Mouse (Mus musculus): ENCODE measurements around the gene Adra2a.

Gene Adra2a

GRCm38 (mm10) chr19:54043851-54044250 lies at the start of gene Adra2a:
Gene Adra2a (plus strand): TSS chr19:54044151.
- no peak for DNase-seq (ENCODE audit: low spot score in 2 of 2)

- no peak for DNase-seq (ENCODE audit: low spot score in 2 of 2)
These were observed 49.7 kb upstream of the Adra2a start for GRCm38 (mm10) chr19:53994276-53994675.

DNA sequence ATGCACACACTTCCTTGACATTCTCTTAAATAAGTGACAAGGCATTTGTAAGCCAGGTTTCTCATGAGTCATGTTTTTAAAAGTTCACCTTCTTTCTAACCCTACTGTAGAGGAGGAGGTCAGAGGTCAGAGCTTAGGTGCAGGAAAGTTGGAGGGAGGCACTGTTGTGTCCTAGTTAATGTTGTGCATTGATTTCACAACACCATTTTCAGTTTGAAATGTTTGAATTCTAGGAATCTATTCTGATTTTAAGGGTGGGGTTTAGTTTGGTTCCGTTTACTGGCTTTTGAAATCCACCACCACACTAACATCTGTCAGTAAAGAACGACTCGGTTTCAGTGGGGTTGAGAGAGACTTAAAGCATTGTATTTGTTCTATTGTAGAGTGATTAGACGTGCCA lies 33.0 kb upstream of the Adra2a start:
- DNase-seq (ENCODE audit: low spot score in 2 of 2) = no peak

- no peak for DNase-seq (ENCODE audit: low spot score in 2 of 2)
These were observed 29.0 kb upstream of the Adra2a start for GRCm38 (mm10) chr19:54014999-54015398.

- DNase-seq (ENCODE audit: low spot score in 2 of 2) = no peak
These were observed 28.4 kb upstream of the Adra2a start for GRCm38 (mm10) chr19:54015503-54015902.

DNA sequence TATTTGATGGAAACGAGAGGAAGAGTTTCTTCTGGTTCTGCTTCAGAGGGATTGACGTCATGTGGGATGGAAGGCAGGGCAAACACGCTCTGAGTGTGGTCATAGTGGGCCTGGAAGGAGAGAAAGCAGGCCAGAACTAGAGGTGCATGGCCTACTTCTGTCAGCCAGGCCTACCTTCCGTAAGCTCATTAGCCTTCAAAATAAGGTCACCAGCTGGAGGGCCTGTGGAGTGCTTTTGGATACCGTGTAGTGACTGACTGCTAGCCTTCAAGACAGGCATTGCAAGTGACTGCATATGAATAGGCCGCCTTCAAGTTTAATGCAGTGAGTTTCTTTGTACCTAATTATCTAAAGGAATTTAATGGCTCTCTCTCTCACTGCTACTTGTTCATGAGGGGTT lies 8.9 kb upstream of the Adra2a start:
- no peak for DNase-seq (ENCODE audit: low spot score in 2 of 2)

DNA sequence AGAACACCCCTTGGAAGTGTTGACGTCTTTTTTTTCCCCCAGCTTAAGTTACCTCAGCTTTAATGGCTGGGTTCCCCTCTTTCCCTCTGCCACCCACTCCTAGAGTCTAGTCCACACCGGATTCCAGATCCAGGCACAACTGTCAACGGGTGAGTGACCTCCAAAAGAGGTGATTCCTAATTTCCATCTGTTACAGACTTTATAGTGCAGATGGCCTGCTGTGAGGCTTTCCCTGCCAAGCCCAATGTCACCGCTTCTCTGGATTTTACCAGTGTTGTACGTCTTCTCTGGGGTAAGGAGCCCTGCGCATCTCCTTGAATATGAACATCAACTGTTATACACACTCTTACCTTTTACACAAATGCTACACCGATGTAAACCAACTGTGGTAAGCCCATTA lies 4.5 kb upstream of the Adra2a start:
- no peak for DNase-seq (ENCODE audit: low spot score in 2 of 2)

- DNase-seq (ENCODE audit: low spot score in 2 of 2) = no peak
These were observed 3.5 kb upstream of the Adra2a start for GRCm38 (mm10) chr19:54040356-54041028.

DNA sequence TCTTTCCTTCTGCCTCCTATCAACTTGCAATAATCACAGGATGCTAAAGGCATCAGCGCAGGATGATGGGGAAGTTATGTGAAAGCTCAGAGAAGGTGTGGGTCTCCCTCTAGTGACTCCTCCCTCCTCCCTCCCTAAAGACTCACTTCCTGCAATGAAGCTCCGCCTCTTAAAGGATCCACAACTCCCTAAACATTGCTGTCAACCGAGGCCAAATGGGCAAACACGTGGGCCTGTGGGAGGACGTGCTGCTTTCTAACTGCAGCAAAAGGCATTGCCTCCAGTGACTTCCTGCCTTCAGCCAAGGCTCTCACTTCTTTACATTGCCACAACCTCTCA lies 3.0 kb upstream of the Adra2a start:
- no peak for DNase-seq (ENCODE audit: low spot score in 2 of 2)

DNA sequence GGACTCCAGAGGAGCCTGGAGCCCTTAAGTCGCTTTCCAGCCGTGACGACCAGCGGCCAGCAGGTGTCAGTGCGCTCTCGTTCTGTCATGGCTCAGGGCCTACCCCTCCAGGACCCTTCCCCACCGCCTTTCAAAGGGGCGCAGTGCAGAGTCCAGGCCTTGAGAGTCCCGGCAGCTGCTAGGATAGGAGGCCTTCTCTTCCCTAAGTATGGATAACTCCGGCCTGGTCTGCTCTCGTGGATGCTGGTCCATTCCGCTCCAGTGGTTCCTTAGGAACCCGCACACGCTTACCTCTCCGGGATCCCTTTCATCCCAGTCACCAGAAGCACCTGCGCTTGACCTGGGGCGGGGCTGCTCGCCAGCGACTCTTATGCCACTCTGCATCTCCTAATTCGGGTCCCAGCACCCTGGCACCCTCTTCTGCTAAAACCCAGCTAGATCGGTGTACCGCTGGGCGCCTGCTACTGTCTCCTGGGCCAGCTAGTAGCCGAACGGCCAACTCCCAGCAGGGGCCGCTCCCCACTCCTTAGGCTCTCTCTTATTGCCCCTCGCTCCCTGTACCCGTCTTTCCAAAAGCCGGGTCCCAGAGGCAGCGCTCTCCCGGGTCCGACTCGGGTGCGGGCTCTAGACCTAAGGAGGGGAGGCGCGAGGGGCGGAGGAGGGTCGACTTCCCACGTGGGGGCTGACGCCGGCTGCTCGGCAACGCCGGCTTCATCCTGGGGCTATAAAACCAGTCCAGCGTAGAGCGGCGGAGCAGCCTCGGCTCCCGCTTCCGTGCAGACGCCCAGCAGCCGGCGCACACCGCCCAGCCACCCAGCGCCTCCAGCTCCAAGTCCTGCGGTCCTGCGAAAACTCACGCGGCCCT lies 788 bp downstream of the Adra2a start:
- DNase-seq (ENCODE audit: low spot score in 2 of 2) = peak in 1 of 2 experiments; percentile 77

- DNase-seq (ENCODE audit: low spot score in 2 of 2) = no peak
These were observed 1.5 kb downstream of the Adra2a start for GRCm38 (mm10) chr19:54045412-54045811.

DNA sequence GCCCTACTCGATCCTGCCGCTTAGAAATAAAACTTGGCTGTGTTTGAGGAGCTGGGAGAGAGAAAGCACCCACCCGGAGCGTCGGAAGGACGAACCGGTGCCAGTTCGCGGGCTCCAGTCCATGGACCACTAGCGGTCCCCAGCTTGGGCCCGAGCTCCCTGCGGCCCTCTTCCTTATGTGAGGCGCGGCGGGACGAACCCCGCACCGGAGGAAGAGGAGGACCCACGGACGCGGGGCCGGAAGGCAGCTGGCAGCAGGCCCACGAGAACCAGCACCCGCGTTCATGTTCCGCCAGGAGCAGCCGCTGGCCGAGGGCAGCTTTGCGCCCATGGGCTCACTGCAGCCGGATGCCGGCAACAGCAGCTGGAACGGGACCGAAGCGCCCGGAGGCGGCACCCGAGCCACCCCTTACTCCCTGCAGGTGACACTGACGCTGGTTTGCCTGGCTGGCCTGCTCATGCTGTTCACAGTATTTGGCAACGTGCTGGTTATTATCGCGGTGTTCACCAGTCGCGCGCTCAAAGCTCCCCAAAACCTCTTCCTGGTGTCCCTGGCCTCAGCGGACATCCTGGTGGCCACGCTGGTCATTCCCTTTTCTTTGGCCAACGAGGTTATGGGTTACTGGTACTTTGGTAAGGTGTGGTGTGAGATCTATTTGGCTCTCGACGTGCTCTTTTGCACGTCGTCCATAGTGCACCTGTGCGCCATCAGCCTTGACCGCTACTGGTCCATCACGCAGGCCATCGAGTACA lies 2.2 kb downstream of the Adra2a start:
- peak in 1 of 2 experiments; percentile 10 for DNase-seq (ENCODE audit: low spot score in 2 of 2)

GRCm38 (mm10) chr19:54046684-54047070 lies 2.7 kb downstream of the Adra2a start:
- DNase-seq (ENCODE audit: low spot score in 2 of 2) = no peak

DNA sequence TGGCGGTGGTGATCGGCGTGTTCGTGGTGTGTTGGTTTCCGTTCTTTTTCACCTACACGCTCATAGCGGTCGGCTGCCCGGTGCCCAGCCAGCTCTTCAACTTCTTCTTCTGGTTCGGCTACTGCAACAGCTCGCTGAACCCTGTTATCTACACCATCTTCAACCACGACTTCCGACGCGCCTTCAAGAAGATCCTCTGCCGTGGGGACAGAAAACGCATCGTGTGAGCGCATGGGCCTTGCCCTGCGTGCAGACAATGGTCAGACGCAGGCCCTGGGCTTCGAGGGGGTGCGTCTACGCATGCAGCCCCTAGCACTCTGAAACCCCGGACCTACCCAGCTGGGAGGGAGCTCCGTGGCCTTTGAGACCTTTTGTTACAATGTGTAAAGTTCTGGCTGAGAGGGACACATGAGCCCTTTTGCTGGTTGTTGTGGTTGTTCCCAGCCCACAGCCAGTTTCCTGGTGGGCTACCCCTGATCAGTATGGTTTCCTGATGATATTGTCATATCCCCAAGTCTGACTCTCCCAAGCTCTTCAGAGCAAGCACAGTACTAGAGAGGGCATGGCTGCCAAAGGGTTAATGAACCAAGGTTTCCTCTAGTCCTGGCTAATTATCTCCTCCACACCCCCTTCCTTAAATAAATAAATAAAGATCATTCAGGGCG lies 3.6 kb downstream of the Adra2a start:
- DNase-seq (ENCODE audit: low spot score in 2 of 2) = no peak

- DNase-seq (ENCODE audit: low spot score in 2 of 2) = no peak
These were observed 4.4 kb downstream of the Adra2a start for GRCm38 (mm10) chr19:54048161-54048885.

GRCm38 (mm10) chr19:54051651-54052050 lies 7.7 kb downstream of the Adra2a start:
- no peak for DNase-seq (ENCODE audit: low spot score in 2 of 2)

DNA sequence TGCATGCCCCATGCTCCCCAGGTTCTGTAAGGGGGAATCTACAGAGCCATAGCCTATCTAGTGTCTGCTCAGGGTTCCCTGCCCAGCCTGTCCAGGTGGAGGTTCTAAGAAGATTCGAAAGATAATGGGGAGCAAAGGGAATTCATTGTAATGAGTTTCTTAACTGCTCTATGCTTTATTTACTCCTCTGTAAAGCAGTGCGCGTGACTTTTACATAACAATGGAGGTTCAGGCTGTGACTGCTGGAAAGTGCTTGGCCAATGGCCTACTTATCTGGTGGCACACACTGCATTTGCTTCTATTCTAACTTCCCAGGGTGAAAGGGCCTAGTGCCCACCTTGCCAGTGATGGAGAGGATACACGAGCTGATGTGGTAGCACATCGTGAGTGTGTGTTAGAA lies 11.9 kb downstream of the Adra2a start:
- DNase-seq (ENCODE audit: low spot score in 2 of 2) = no peak

DNA sequence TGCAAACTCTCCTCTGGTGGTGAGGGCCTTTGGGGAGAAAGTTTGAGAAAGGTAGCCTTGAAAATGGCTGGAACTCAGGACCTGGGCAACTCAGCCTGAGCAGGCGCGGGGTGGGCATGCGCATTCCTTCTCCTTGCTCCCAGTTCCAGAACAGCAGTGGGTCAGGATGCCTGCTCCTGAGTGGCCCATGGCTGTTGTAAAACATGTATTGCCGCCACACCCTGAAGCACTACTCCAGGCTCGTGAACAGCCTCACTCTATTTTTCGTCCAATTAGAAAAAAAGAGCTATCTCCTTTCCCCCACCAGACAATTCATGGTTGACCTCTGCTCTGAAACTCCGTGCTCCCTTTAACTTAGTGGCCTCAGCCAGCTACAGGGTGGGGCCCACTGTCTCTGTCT lies 24.5 kb downstream of the Adra2a start:
- no peak for DNase-seq (ENCODE audit: low spot score in 2 of 2)

DNA sequence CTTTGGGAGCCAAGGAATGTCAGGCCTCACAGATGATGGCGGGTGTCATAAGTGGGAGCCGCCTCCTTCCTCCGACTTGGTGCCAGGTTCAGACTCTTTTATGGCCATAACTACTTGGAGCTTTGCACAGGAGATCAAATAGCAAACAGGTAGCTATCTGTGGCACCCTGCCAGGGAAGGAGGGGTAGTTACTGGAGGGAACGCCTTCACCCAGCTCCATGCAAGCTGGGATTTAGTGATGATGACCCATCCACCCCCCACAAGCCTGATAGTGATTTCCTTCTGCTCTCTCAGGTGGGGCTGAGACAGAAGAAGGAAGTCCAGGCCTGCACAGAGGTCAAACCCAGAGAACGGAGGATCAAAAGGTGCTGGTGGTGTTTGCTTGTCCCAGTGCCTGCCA lies 26.6 kb downstream of the Adra2a start:
- DNase-seq (ENCODE audit: low spot score in 2 of 2) = no peak

DNA sequence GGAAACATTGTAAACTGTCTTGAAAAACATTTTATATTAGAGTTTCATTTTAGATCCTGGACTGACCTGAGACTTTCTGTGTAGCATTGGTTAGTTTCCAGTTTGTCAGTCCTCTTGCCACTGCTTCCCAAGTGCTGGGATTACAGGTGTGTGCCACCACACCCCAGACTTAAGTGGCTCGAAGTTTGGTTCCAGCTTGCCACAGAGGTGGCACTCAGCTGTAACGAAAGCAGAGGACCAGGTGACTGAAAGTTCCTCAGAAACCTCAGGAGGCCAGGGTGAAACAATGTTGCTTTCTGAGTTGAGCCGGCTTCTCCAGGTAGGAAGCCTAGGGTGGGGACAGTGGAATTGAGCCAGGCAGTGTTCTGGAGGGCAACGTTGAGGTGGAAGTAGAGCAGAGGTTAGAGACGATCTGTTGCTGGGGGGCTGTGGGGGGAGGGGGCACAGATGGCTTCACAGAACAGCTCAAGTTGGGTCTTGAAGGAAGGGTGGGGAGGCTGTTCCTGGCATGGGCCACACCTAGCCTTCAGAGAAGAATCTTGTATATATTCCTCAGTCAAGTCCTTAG lies 28.4 kb downstream of the Adra2a start:
- no peak for DNase-seq (ENCODE audit: low spot score in 2 of 2)
